Mouse (Mus musculus): Measurements from ENCODE around the gene Opn1sw. TPM values are rescaled to one million over a fixed set of nuclear protein-coding genes. Genes with fewer than 3 reads are reported as not detected.
A peak's percentile ranks its signal among the peaks of the same experiment; 100 is the strongest.

Gene Opn1sw
- polyA plus RNA-seq (2012; ENCODE audit: insufficient read depth, insufficient read length, missing spikeins) = not detected in 2 replicates

- peak within 1 kb of the TSS; percentile 45 for H3K4me3 ChIP-seq (ENCODE audit: insufficient read depth, low read length)
- TF ChIP-seq POLR2A (IDR thresholded peaks at IDR 0.05; ENCODE audit: borderline replicate concordance, low read depth, low read length) = no peak
- TF ChIP-seq CTCF (IDR thresholded peaks at IDR 0.05; ENCODE audit: low read depth, low read length) = no peak
- peaks cover 8% of the 10 kb centered on the region for H3K4me1 ChIP-seq (ENCODE audit: control insufficient read depth, insufficient read depth, low read length)
- H3K27ac ChIP-seq (ENCODE audit: insufficient read depth, low read depth, low read length) = no peak within 1 kb of the TSS
Observed at GRCm38 (mm10) chr6:29388052-29388518, at the start of gene Opn1sw. TSS of gene Opn1sw (minus strand) at chr6:29388468.

DNA sequence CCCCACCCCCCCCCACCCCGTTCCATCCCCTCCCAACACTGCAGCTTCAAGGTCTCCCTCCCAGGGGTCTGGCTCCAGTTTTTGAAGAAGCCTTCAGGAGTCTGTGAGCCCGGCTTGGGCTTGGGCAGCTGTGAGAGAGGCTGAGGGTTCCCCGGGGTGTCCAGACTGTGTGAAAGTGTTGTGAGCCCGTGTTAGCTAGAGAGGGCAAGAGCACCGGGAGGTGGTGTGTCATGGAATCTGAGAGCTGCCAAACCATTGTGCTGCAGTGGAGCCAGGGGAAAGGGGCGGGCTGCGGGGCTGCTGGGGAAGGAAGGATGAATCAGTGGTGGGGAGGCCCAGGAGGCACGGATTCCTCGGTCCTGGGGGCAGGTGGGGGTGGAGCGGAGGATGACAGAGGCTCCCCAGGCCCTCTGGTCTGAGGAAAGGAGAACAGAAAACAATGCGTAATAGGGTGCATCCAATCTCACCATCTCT lies 48.2 kb upstream of the Opn1sw start:
- Histone ChIP-seq H3K4me1 (ENCODE audit: control insufficient read depth, insufficient read depth, low read length) (0 out of 2 replicates have a peak, but pooled peaks cover 5% of the 10 kb centered on the region), H3K4me3 (ENCODE audit: insufficient read depth, low read length) (no peak overlapping the region), H3K27ac (ENCODE audit: insufficient read depth, low read depth, low read length) (no peak overlapping the region)
- TF ChIP-seq POLR2A (IDR thresholded peaks at IDR 0.05; ENCODE audit: borderline replicate concordance, low read depth, low read length) (no peak), CTCF (IDR thresholded peaks at IDR 0.05; ENCODE audit: low read depth, low read length) (no peak)

DNA sequence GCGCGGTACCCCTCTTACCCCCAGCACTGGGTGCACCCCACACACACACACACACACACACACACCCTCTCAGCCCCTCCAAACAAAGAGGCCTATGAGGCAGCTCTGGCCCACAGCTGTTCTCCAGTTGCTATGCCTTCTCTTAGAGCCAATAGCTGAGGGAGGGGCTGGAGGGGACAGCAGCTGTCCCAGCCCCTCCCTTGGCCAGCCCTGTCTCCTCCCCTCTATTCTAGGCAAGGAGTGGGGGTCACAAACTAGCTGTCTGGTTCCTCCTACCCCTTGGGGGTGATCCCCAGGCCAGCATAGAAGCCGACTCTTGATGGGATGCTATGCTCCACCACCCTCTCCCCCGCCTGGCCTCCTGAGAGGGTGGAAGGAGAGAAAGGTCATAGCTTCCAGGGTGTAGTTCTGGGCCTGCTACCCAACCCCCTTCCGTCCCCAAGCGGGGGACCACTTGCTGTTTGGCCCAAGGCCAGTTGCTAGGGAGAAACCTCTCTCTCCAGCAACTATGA lies 47.7 kb upstream of the Opn1sw start:
- Histone ChIP-seq H3K4me3 (ENCODE audit: insufficient read depth, low read length) (no peak overlapping the region), H3K4me1 (ENCODE audit: control insufficient read depth, insufficient read depth, low read length) (peaks cover 6% of the 10 kb centered on the region; the same call in 1 of the 2 replicates), H3K27ac (ENCODE audit: insufficient read depth, low read depth, low read length) (no peak overlapping the region)
- TF ChIP-seq CTCF (IDR thresholded peaks at IDR 0.05; ENCODE audit: low read depth, low read length) = no peak
- TF ChIP-seq POLR2A (IDR thresholded peaks at IDR 0.05; ENCODE audit: borderline replicate concordance, low read depth, low read length) = no peak

- Histone ChIP-seq H3K4me3 (ENCODE audit: insufficient read depth, low read length) (no peak overlapping the region), H3K4me1 (ENCODE audit: control insufficient read depth, insufficient read depth, low read length) (peaks cover 12% of the 10 kb centered on the region), H3K27ac (ENCODE audit: insufficient read depth, low read depth, low read length) (no peak overlapping the region)
- no peak for TF ChIP-seq CTCF (IDR thresholded peaks at IDR 0.05; ENCODE audit: low read depth, low read length)
- TF ChIP-seq POLR2A (IDR thresholded peaks at IDR 0.05; ENCODE audit: borderline replicate concordance, low read depth, low read length) = no peak
Observed at GRCm38 (mm10) chr6:29434911-29435691, 46.8 kb upstream of the Opn1sw start.

DNA sequence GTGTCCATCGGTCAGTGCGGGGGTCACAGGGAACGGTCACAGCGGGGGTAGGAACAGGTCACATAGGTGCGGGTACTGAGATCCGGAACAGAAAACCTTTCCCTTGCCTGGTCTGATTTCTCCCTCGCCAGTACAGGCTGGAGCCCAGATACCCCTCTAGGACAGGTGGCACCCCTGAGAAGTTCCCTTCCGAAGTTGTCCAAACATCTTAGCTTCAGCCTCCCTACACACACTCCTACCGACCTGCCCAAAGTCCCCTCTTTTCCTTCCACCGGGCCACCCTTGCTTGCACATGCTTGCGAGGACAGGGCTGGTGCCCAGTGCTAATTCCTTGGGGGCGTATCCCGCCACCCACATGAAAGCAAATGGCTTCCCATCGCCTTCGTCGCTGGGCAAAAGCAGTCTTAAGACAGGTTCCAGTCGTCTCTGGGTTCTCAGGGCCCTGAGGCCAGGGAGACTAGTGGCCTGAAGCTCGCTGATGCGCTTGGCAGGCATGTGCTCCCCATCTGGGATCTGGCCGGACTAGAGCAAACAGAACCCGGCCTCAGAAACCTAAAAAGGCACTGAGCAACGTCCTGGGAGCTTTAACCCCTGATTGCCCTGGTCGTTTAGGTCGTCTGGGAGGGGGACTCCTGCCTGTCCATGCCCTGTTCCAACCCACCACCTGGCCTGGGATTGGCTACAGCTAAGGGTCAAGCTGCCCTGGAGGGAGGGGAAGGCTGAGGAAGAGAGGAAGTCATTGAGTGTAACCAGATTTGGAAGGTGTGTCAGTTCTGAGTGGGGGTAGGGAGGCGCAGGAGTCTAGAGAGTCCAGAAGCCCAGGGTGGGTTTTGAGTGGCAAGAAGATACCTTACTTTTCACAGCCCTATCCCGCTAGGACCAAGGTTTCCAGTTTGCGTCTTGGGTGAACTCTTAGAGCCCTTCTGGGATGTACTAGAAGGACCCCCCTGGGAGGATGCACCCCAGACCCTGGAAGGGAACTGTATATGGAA lies 45.8 kb upstream of the Opn1sw start:
- Histone ChIP-seq H3K4me1 (ENCODE audit: control insufficient read depth, insufficient read depth, low read length) (peaks cover 12% of the 10 kb centered on the region), H3K27ac (ENCODE audit: insufficient read depth, low read depth, low read length) (no peak overlapping the region), H3K4me3 (ENCODE audit: insufficient read depth, low read length) (peak overlapping the region; percentile 56)
- TF ChIP-seq POLR2A (IDR thresholded peaks at IDR 0.05; ENCODE audit: borderline replicate concordance, low read depth, low read length) = no peak
- TF ChIP-seq CTCF (IDR thresholded peaks at IDR 0.05; ENCODE audit: low read depth, low read length) = no peak

DNA sequence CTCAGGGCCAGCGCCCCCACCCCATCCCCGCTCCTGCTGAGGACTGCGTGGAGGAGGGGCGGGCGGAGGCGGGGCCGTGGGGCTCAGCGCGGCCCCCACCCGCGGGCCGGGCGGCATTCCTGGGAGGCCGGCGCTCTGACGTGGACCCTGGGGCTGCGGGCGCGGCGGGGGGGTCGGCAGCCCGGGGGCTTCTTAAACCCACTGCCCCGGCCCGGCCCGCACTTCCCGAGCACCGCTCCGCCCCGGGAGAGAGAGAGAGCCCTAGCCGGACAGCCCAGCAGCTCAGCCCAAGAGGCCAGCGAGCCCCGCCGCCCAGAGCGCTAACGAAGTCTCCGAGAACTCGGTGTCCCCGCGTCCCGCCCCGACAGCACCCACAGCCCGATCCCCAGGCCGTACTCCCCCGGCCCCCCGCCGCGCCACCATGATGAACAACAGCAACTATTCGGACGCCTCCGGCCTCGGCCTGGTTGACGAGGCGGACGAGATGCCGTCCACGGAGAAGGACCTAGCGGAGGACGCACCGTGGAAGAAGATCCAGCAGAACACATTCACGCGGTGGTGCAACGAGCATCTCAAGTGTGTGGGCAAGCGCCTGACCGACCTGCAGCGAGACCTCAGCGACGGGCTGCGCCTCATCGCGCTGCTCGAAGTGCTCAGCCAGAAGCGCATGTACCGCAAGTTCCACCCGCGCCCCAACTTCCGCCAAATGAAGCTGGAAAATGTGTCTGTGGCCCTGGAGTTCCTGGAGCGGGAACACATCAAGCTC lies 45.0 kb upstream of the Opn1sw start, which contains the start of gene Flnc:
Gene Flnc, plus strand, starts transcription at position 219 of the 766 bp plus-strand sequence.
- Histone ChIP-seq H3K4me3 (ENCODE audit: insufficient read depth, low read length) (peak within 1 kb of the TSS; percentile 56), H3K27ac (ENCODE audit: insufficient read depth, low read depth, low read length) (no peak within 1 kb of the TSS), H3K4me1 (ENCODE audit: control insufficient read depth, insufficient read depth, low read length) (peaks cover 12% of the 10 kb centered on the region)
- TF ChIP-seq POLR2A (IDR thresholded peaks at IDR 0.05; ENCODE audit: borderline replicate concordance, low read depth, low read length) = no peak
- TF ChIP-seq CTCF (IDR thresholded peaks at IDR 0.05; ENCODE audit: low read depth, low read length) = no peak

GRCm38 (mm10) chr6:29432676-29433037 lies 44.4 kb upstream of the Opn1sw start:
- TF ChIP-seq POLR2A (IDR thresholded peaks at IDR 0.05; ENCODE audit: borderline replicate concordance, low read depth, low read length) = no peak
- no peak for TF ChIP-seq CTCF (IDR thresholded peaks at IDR 0.05; ENCODE audit: low read depth, low read length)
- H3K27ac ChIP-seq (ENCODE audit: insufficient read depth, low read depth, low read length) = no peak overlapping the region
- peaks cover 12% of the 10 kb centered on the region for H3K4me1 ChIP-seq (ENCODE audit: control insufficient read depth, insufficient read depth, low read length)
- H3K4me3 ChIP-seq (ENCODE audit: insufficient read depth, low read length) = no peak overlapping the region

DNA sequence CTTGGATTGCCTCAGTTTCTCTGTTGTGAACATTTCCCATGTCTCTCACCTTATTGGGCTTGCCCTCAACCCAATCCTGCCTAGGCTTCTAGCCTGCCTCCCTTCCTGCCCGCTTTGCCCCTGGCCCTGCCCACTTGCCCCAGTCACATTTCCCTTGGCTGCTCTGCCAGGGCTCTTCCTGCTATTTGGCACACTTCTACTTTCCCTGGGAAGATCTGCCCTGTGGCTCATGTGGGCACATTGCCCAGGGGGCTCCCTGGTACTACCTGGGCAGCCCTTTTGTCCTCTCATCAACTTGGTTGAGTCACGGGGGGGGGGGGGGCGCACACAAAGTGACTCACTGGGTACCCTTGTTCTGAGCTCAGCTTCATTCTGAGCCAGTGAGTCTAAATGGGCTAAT lies 43.9 kb upstream of the Opn1sw start:
- Histone ChIP-seq H3K27ac (ENCODE audit: insufficient read depth, low read depth, low read length) (no peak overlapping the region), H3K4me3 (ENCODE audit: insufficient read depth, low read length) (no peak overlapping the region), H3K4me1 (ENCODE audit: control insufficient read depth, insufficient read depth, low read length) (peaks cover 12% of the 10 kb centered on the region)
- TF ChIP-seq CTCF (IDR thresholded peaks at IDR 0.05; ENCODE audit: low read depth, low read length) (no peak), POLR2A (IDR thresholded peaks at IDR 0.05; ENCODE audit: borderline replicate concordance, low read depth, low read length) (no peak)

- peaks cover 12% of the 10 kb centered on the region for H3K4me1 ChIP-seq (ENCODE audit: control insufficient read depth, insufficient read depth, low read length)
- TF ChIP-seq POLR2A (IDR thresholded peaks at IDR 0.05; ENCODE audit: borderline replicate concordance, low read depth, low read length) (no peak), CTCF (IDR thresholded peaks at IDR 0.05; ENCODE audit: low read depth, low read length) (no peak)
- no peak overlapping the region for H3K27ac ChIP-seq (ENCODE audit: insufficient read depth, low read depth, low read length)
- H3K4me3 ChIP-seq (ENCODE audit: insufficient read depth, low read length) = no peak overlapping the region
Observed at GRCm38 (mm10) chr6:29431473-29431872, 43.2 kb upstream of the Opn1sw start.

All from bone marrow macrophage, adult 2 months (primary cell).